Mouse (Mus musculus) brain, embryonic 14.5 days (tissue): ENCODE results near the gene Gpank1. TPM values are rescaled to one million over a fixed set of nuclear protein-coding genes. Genes with fewer than 3 reads are reported as not detected.

Experiments used
- DNase-seq: peaks from one replicate; pipeline ENCODE4 v3.0.0-alpha.2; 2011; ENCODE audit warnings: low read depth
- CTCF ChIP-seq: fragments of 200-500 bp; IDR thresholded peaks from 2 replicates; pipeline ENCODE4 v1.5.1; 2012; ENCODE audit warnings: inconsistent platforms, mild to moderate bottlenecking, moderate library complexity, borderline replicate concordance; ENCODE audit not compliant: insufficient read depth, insufficient read length; ENCODE audit errors: extremely low read depth
- POLR2A ChIP-seq: fragments of 200-500 bp; IDR thresholded peaks from 2 replicates; pipeline ENCODE4 v1.6.1; 2012; ENCODE audit warnings: mild to moderate bottlenecking, inconsistent platforms, borderline replicate concordance; ENCODE audit not compliant: poor library complexity, insufficient read depth, insufficient read length, severe bottlenecking; ENCODE audit errors: extremely low read depth
- polyA plus RNA-seq: library from polyadenylated mRNA; depleted of rRNA; stranded (reverse); fragments of >200 nt; gene quantifications from 2 replicates; pipeline ENCODE4 v1.2.3, GENCODE M21; 2012

The Gpank1 gene
- polyA plus RNA-seq, 1 experiment = 21.4 TPM

GRCm38 (mm10) chr17:35125081-35125480 lies 3.8 kb downstream of the Gpank1 start:
- no peak for DNase-seq
- no peak for TF ChIP-seq CTCF
- TF ChIP-seq POLR2A = no peak

- TF ChIP-seq POLR2A (no peak), CTCF (no peak)
- no peak for DNase-seq
Measured at GRCm38 (mm10) chr17:35125578-35125977, 4.3 kb downstream of the Gpank1 start.

GRCm38 (mm10) chr17:35126206-35126611 lies 5.0 kb downstream of the Gpank1 start, which contains the start of gene D17H6S53E:
TSS of gene D17H6S53E (plus strand) at chr17:35126373.
- TF ChIP-seq POLR2A (peak; percentile 62), CTCF (no peak)

GRCm38 (mm10) chr17:35127017-35127416 lies 5.8 kb downstream of the Gpank1 start:
- TF ChIP-seq POLR2A (no peak), CTCF (no peak)
- no peak for DNase-seq

More at GRCm38 (mm10) chr17:35126206-35126611, 5.0 kb downstream of the Gpank1 start, which contains the start of gene D17H6S53E:
- DNase-seq = peak; percentile 81

- no peak for TF ChIP-seq CTCF
- TF ChIP-seq POLR2A = no peak
- no peak for DNase-seq
Measured at GRCm38 (mm10) chr17:35128996-35129395, 7.7 kb downstream of the Gpank1 start.

- TF ChIP-seq CTCF (no peak), POLR2A (no peak)
- no peak for DNase-seq
Measured at GRCm38 (mm10) chr17:35131038-35131437, 9.8 kb downstream of the Gpank1 start.

GRCm38 (mm10) chr17:35131500-35132173 lies 10.4 kb downstream of the Gpank1 start, which contains the start of gene Apom:
TSS of gene Apom (minus strand) at chr17:35132050.
- no peak for DNase-seq
- no peak for TF ChIP-seq CTCF
- no peak for TF ChIP-seq POLR2A

- no peak for DNase-seq
- TF ChIP-seq POLR2A = no peak
- TF ChIP-seq CTCF = no peak
Measured at GRCm38 (mm10) chr17:35132174-35132560, 10.9 kb downstream of the Gpank1 start.

- TF ChIP-seq CTCF (no peak), POLR2A (no peak)
- DNase-seq = no peak
Measured at GRCm38 (mm10) chr17:35133517-35133916, 12.3 kb downstream of the Gpank1 start.

GRCm38 (mm10) chr17:35134801-35135590 lies 13.7 kb downstream of the Gpank1 start, which contains the start of gene Bag6:
TSS of gene Bag6 (plus strand) at chr17:35135178.
- peak; percentile 77 for TF ChIP-seq POLR2A
- no peak for TF ChIP-seq CTCF
- peak; percentile 98 for DNase-seq

- DNase-seq = no peak
- TF ChIP-seq CTCF (no peak), POLR2A (no peak)
Measured at GRCm38 (mm10) chr17:35135591-35136320, 14.5 kb downstream of the Gpank1 start.
